Mouse (Mus musculus) spleen, embryonic (tissue): ENCODE results near the gene Gadd45b.

Experiments used
- CTCF ChIA-PET: fragments of 350-600 bp; sonication (Branson Sonifier 250); formaldehyde crosslinking; loops from one replicate; lab custom pipeline; 2022; lab: Charles Lee

Gene Gadd45b

GRCm38 (mm10) chr10:80929299-80930226, at the start of gene Gadd45b:
Gadd45b (plus strand) TSS chr10:80930073.
- CTCF ChIA-PET = interaction anchor here (0.6 to 4.3 kb wide), 5 partner anchors 11 to 770 kb away, joined by 3 to 25 read pairs (median 7); no protein-coding TSS in a partner anchor

- CTCF ChIA-PET = interaction anchor here (0.8 kb wide), 1 partner anchor 110 kb away, joined by 6 read pairs; no protein-coding TSS in a partner anchor
These were observed 49.7 kb upstream of the Gadd45b start for GRCm38 (mm10) chr10:80880131-80880641.

GRCm38 (mm10) chr10:80880901-80881300, 49.0 kb upstream of the Gadd45b start:
- CTCF ChIA-PET = interaction anchor here (0.6 to 1.2 kb wide), 8 partner anchors 12 to 373 kb away, joined by 3 to 5 read pairs (median 4); partner anchors contain the start of gene Lmnb2

GRCm38 (mm10) chr10:80881301-80881700, 48.6 kb upstream of the Gadd45b start:
- CTCF ChIA-PET = interaction anchor here (0.6 to 1.2 kb wide), 8 partner anchors 12 to 373 kb away, joined by 3 to 5 read pairs (median 4); partner anchors contain the start of gene Lmnb2

GRCm38 (mm10) chr10:80887181-80887580, 42.7 kb upstream of the Gadd45b start:
- CTCF ChIA-PET = no interaction called here

- CTCF ChIA-PET = no interaction called here
These were observed 34.8 kb upstream of the Gadd45b start for GRCm38 (mm10) chr10:80895100-80895499.

GRCm38 (mm10) chr10:80895697-80896096, 34.2 kb upstream of the Gadd45b start:
- CTCF ChIA-PET = no interaction called here

GRCm38 (mm10) chr10:80896581-80897485, 33.0 kb upstream of the Gadd45b start:
- CTCF ChIA-PET = no interaction called here

GRCm38 (mm10) chr10:80897861-80898510, 31.9 kb upstream of the Gadd45b start:
- CTCF ChIA-PET = interaction anchor here (0.6 kb wide), 1 partner anchor 22 kb away, joined by 7 read pairs; no protein-coding TSS in a partner anchor

GRCm38 (mm10) chr10:80899074-80899473, 30.8 kb upstream of the Gadd45b start:
- CTCF ChIA-PET = no interaction called here

- CTCF ChIA-PET = interaction anchor here (0.5 kb wide), 1 partner anchor 99 kb away, joined by 6 read pairs; no protein-coding TSS in a partner anchor
These were observed 30.1 kb upstream of the Gadd45b start for GRCm38 (mm10) chr10:80899591-80900317.

- CTCF ChIA-PET = interaction anchor here (0.5 kb wide), 1 partner anchor 98 kb away, joined by 6 read pairs; no protein-coding TSS in a partner anchor
These were observed 29.3 kb upstream of the Gadd45b start, which contains the start of gene Timm13 for GRCm38 (mm10) chr10:80900318-80901247. Timm13 (minus strand) TSS chr10:80900969.

- CTCF ChIA-PET = interaction anchor here (0.7 kb wide), 1 partner anchor 16 kb away, joined by 4 read pairs; no protein-coding TSS in a partner anchor
These were observed 28.2 kb upstream of the Gadd45b start for GRCm38 (mm10) chr10:80901409-80902272.

GRCm38 (mm10) chr10:80902273-80902940, 27.5 kb upstream of the Gadd45b start:
- CTCF ChIA-PET = interaction anchor here (0.6 to 0.7 kb wide), 2 partner anchors 15 to 529 kb away, joined by 4 to 13 read pairs; no protein-coding TSS in a partner anchor

- CTCF ChIA-PET = no interaction called here
These were observed 26.6 kb upstream of the Gadd45b start for GRCm38 (mm10) chr10:80903282-80903681.

- CTCF ChIA-PET = interaction anchor here (0.6 kb wide), 1 partner anchor 115 kb away, joined by 3 read pairs; no protein-coding TSS in a partner anchor
These were observed 25.7 kb upstream of the Gadd45b start for GRCm38 (mm10) chr10:80904004-80904693.
